Mouse (Mus musculus) G1E (cell line): ENCODE data around the gene Srgap3.

Experiments used
- CTCF ChIP-seq: IDR thresholded peaks from 2 replicates; pipeline ENCODE4 v1.5.1; 2012; ENCODE audit warnings: low read depth, low read length, inconsistent platforms, mixed read lengths
- GATA1 ChIP-seq: IDR thresholded peaks from 2 replicates; pipeline ENCODE4 v1.6.1; 2012; ENCODE audit warnings: borderline replicate concordance, low read length, inconsistent platforms, mixed read lengths
- TAL1 ChIP-seq: conservative IDR thresholded peaks from 2 replicates; pipeline ENCODE4 v1.6.1; 2012; ENCODE audit warnings: low read depth, low read length, inconsistent platforms, mixed read lengths

- no peak for TF ChIP-seq CTCF
- TF ChIP-seq TAL1 = no peak
- TF ChIP-seq GATA1 = no peak
Observed at GRCm38 (mm10) chr6:112823096-112823495, 124.0 kb downstream of the Srgap3 start.
